Mouse (Mus musculus): ENCODE measurements around the gene Rsu1. TPM values are rescaled to one million over a fixed set of nuclear protein-coding genes. Genes with fewer than 3 reads are reported as not detected.

Gene Rsu1
- polyA plus RNA-seq, 1 experiment from 2014 or later = 120 TPM

DNA sequence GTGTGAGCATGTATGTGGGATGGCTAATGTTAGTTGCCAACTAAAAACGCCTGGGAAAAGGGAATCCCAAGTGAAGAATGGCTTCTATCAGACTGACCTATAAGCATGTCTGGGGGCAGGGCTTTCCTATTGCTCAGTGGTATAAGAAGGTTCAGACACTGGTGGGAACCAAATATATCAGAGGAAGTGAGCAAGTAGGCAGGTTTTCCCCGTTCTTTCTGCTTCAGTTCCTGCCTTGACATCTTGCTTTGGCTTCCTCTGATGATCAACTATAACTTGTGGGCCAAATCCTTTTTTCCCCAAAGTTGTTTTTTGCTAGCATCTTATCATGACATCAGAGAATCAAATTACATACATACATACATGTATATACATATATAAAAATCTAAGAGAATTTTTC, 51.1 kb downstream of the Rsu1 start:
- peaks cover 12% of the 10 kb centered on the region; the same call in 1 of the 2 replicates for H3K36me3 ChIP-seq
- H3K4me2 ChIP-seq = no peak overlapping the region
- no peaks in the 10 kb centered on the region for H3K27me3 ChIP-seq
- H3K4me1 ChIP-seq = no peaks in the 10 kb centered on the region
- no peak for ATAC-seq (ENCODE audit: insufficient number of reproducible peaks, low FRiP score, low TSS enrichment, low read depth)
- H3K27ac ChIP-seq = no peak overlapping the region
- 69% methylated on average over 2 of the region's 2 CpGs for WGBS
- no peak overlapping the region for H3K9ac ChIP-seq
- H3K9me3 ChIP-seq = no peaks in the 10 kb centered on the region
- H3K4me3 ChIP-seq = no peak overlapping the region

DNA sequence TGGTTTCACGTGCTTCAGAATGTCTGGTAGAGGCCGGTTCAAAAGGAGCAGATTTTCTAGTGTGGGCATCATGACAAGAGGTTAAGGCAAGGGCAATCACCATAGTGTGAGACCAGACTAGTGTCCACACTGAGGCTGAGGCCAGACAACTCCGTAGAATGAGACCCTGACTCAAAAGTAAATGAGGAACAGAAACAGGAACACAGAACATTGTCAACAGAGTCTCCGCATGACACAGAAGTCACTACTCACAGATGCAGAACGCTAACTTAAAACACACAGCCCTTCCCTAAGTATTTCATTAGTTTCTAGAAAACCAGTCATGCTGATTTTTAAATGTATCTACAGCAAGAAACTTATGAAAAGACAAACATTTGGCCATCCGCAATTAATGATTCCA, 53.1 kb downstream of the Rsu1 start:
- no peaks in the 10 kb centered on the region for H3K4me1 ChIP-seq
- 64% methylated on average over 6 of the region's 6 CpGs for WGBS
- H3K36me3 ChIP-seq = peaks cover 8% of the 10 kb centered on the region; the same call in 1 of the 2 replicates
- ATAC-seq (ENCODE audit: insufficient number of reproducible peaks, low FRiP score, low TSS enrichment, low read depth) = no peak
- H3K27me3 ChIP-seq = no peaks in the 10 kb centered on the region
- no peak overlapping the region for H3K4me2 ChIP-seq
- no peak overlapping the region for H3K9ac ChIP-seq
- H3K9me3 ChIP-seq = no peaks in the 10 kb centered on the region
- H3K4me3 ChIP-seq = no peak overlapping the region
- no peak overlapping the region for H3K27ac ChIP-seq

DNA sequence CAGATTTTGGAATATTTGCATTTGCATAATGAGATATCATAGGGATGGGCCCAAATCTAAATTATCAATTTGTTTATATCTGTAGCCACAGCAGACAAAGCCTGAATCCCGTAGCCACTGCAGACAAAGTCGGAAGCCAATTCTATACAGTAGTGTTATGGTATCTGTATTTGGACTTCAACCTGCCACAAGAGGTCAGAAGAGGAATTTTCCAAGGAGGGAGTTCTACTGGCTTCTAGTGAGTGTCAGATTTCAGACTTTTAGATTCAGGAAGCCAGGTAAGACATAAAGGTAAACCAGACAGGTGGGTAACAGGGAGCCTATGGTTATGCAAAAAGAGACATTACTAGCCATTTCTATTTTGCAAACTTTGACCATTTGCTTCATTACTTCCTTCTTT, 64.4 kb downstream of the Rsu1 start:
- Histone ChIP-seq H3K4me2 (no peak overlapping the region), H3K4me1 (no peaks in the 10 kb centered on the region), H3K27ac (no peak overlapping the region), H3K9ac (no peak overlapping the region), H3K9me3 (no peaks in the 10 kb centered on the region), H3K36me3 (peaks cover 3% of the 10 kb centered on the region; the same call in 1 of the 2 replicates), H3K4me3 (no peak overlapping the region), H3K27me3 (no peaks in the 10 kb centered on the region)
- 87% methylated on average over 2 of the region's 2 CpGs for WGBS
- no peak for ATAC-seq (ENCODE audit: insufficient number of reproducible peaks, low FRiP score, low TSS enrichment, low read depth)

DNA sequence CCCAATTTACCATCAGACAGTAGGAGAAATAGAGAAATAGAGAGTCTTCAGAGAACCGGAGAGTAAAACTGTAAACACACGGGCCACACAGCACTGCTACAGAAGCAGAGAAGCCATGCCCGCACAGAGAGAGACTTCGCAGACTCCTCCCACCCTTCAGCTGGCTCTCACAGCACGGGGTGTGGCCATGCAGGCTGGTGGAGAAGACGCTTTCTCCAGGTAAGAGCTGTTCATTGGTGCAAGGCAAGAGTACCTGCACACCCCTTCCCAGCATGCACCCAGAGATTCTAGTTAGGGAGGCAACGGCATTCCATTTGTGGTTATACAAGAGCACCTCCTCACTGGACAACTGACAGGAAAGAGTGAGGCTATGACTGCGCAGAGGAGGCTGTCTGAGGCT, 64.8 kb downstream of the Rsu1 start:
- Histone ChIP-seq H3K4me2 (no peak overlapping the region), H3K27ac (no peak overlapping the region), H3K9me3 (no peaks in the 10 kb centered on the region), H3K27me3 (no peaks in the 10 kb centered on the region), H3K4me3 (no peak overlapping the region), H3K9ac (no peak overlapping the region), H3K36me3 (peaks cover 3% of the 10 kb centered on the region; the same call in 1 of the 2 replicates), H3K4me1 (no peaks in the 10 kb centered on the region)
- WGBS = 61% methylated on average over 8 of the region's 8 CpGs
- ATAC-seq (ENCODE audit: insufficient number of reproducible peaks, low FRiP score, low TSS enrichment, low read depth) = no peak

DNA sequence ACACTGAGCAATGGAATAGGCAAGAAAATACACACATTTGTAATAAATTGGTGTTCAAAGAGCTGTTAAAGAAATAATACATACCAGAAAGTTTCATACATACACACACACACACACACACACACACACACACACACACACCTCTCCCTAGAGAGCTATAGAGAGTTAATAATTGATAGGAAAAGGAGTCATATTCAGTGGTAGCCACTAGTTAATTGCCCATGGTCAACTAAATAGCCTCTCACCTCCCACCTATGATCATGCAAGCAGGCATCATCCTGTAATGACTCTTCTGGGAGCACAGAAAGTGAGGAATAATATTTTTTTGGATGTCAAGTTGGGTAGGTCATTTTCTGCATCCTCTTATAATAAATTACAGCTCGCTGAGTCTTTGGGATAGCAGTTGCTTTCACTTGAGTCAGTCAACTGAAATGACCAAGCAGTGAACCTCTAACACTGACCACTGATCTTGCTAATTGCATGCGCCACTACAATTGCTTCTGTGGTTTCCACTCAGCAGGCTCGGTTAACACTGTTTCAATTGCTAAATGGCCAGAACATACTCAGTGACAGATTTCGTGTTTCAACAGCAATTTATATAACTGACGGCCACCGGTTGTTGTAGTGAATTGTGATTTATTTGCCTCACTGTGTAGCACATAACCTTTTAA, 68.3 kb downstream of the Rsu1 start:
- Histone ChIP-seq H3K4me2 (no peak overlapping the region), H3K27ac (no peak overlapping the region), H3K36me3 (peaks cover 3% of the 10 kb centered on the region; the same call in 1 of the 2 replicates), H3K4me3 (no peak overlapping the region), H3K9me3 (no peaks in the 10 kb centered on the region), H3K9ac (no peak overlapping the region), H3K27me3 (no peaks in the 10 kb centered on the region), H3K4me1 (no peaks in the 10 kb centered on the region)
- WGBS = 83% methylated on average over 6 of the region's 6 CpGs
- ATAC-seq (ENCODE audit: insufficient number of reproducible peaks, low FRiP score, low TSS enrichment, low read depth) = no peak

DNA sequence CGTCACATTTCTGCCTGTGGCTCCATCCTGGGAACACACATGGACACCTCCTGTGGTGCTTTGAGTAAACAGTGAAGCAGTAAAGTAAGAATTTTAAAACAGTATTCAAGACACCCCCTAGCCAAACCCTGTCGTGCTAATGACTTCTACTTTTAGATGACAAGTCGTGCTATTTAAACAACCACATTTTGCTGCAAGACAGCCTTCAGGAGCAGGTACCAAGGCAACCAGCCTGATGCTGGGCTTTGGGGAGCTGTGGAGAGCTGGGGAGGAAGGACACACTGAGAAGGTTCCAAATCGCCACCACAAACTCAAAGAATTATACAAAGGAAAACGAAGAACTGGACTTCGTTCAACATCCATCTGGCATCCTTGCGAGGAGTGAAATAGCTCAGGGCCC, 71.5 kb downstream of the Rsu1 start:
- no peak overlapping the region for H3K4me2 ChIP-seq
- no peaks in the 10 kb centered on the region for H3K27me3 ChIP-seq
- H3K36me3 ChIP-seq = peaks cover 3% of the 10 kb centered on the region; the same call in 1 of the 2 replicates
- ATAC-seq (ENCODE audit: insufficient number of reproducible peaks, low FRiP score, low TSS enrichment, low read depth) = no peak
- no peak overlapping the region for H3K4me3 ChIP-seq
- H3K9me3 ChIP-seq = no peaks in the 10 kb centered on the region
- H3K27ac ChIP-seq = no peak overlapping the region
- no peak overlapping the region for H3K9ac ChIP-seq
- WGBS = 51% methylated on average over 7 of the region's 7 CpGs
- H3K4me1 ChIP-seq = no peaks in the 10 kb centered on the region

DNA sequence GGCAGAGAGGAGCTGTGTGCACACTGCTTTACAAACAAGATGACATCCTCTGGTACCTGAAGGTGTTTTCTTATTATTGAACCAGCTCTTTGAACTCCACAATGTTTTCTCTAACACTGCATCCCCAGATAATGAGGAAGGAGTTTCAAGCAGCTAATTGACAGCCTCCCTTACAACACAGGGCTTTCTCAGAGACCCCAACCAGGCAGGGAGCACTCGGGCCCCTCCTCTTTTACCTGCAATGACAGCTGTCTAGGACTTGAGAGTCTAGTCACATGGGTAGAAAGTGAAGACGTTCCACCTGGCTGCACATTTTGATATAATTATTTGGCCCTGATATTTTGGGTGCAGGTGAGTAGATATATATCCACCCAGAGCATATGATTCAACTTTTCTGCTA, 72.2 kb downstream of the Rsu1 start:
- Histone ChIP-seq H3K9ac (no peak overlapping the region), H3K27ac (no peak overlapping the region), H3K9me3 (no peaks in the 10 kb centered on the region), H3K27me3 (no peaks in the 10 kb centered on the region), H3K36me3 (no peaks in the 10 kb centered on the region), H3K4me2 (no peak overlapping the region), H3K4me1 (no peaks in the 10 kb centered on the region), H3K4me3 (no peak overlapping the region)
- 57% methylated on average over 2 of the region's 2 CpGs for WGBS
- no peak for ATAC-seq (ENCODE audit: insufficient number of reproducible peaks, low FRiP score, low TSS enrichment, low read depth)

DNA sequence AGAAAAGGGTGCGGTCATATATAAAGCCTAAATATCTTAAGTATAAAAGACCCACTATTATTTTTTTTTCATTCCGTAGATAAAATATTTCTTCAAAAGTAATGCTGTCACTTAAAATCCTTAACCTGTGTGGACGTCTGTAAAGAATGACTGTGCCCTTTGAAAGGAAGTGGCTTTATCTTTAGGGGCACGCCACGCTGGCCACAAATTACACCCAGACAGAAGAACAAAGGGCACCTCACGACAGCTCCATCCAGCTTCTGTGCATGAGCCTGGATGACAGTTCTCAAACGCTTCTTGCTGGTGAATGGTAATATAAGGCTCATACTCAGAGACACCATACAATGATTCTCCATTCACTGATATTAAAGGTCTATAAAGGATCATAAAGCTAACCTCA, 75.7 kb downstream of the Rsu1 start:
- Histone ChIP-seq H3K9ac (no peak overlapping the region), H3K27ac (no peak overlapping the region), H3K9me3 (no peaks in the 10 kb centered on the region), H3K4me3 (no peak overlapping the region), H3K4me2 (no peak overlapping the region), H3K36me3 (no peaks in the 10 kb centered on the region), H3K27me3 (no peaks in the 10 kb centered on the region), H3K4me1 (no peaks in the 10 kb centered on the region)
- ATAC-seq (ENCODE audit: insufficient number of reproducible peaks, low FRiP score, low TSS enrichment, low read depth) = no peak
- 70% methylated on average over 7 of the region's 7 CpGs for WGBS

DNA sequence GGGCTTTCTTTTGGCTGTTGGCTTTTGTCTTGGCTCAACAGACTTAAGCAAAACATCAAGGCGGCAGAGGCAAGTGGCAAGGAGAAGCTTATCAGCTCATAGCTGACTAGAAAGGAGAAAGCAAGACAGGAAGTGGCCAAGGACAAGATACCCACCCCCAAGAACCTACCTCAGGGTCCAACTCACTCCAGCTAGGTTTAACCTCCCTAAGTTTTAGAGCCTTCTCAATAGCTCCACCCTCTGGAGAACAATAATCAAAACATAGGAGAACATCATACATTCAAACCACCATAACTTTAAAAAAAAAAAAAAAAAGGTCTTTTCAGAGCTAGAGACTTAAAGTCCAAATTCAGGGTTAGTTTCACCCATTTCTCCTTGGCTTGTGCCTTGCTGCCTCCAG, 79.1 kb downstream of the Rsu1 start:
- Histone ChIP-seq H3K9me3 (no peaks in the 10 kb centered on the region), H3K9ac (no peak overlapping the region), H3K36me3 (no peaks in the 10 kb centered on the region), H3K4me2 (no peak overlapping the region), H3K4me1 (no peaks in the 10 kb centered on the region), H3K4me3 (no peak overlapping the region), H3K27ac (no peak overlapping the region), H3K27me3 (no peaks in the 10 kb centered on the region)
- WGBS = 89% methylated on average over 1 of the region's 1 CpGs
- ATAC-seq (ENCODE audit: insufficient number of reproducible peaks, low FRiP score, low TSS enrichment, low read depth) = no peak

DNA sequence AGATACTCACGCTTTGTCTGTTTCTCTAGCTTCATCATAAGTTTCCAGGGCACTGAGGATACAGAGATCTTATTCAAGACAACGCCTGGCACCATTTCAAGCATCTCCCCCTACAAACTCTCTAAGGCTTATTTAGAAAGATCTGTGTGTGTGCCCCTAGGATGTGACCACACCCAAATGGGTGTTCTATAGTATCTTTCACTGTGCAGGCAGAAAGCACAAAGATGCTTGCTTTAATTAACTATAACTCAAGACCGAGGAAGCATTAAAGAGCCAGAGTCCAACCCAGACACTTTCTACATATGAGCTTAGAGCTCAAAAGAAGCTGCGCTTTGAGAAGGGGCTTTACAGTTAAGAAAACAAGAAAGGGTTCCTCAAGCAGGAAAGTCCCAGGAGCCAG, 80.4 kb downstream of the Rsu1 start:
- H3K4me1 ChIP-seq = no peaks in the 10 kb centered on the region
- WGBS = 79% methylated on average over 4 of the region's 4 CpGs
- no peak overlapping the region for H3K4me3 ChIP-seq
- no peaks in the 10 kb centered on the region for H3K9me3 ChIP-seq
- H3K27me3 ChIP-seq = no peaks in the 10 kb centered on the region
- H3K36me3 ChIP-seq = no peaks in the 10 kb centered on the region
- H3K9ac ChIP-seq = no peak overlapping the region
- H3K27ac ChIP-seq = no peak overlapping the region
- H3K4me2 ChIP-seq = no peak overlapping the region
- ATAC-seq (ENCODE audit: insufficient number of reproducible peaks, low FRiP score, low TSS enrichment, low read depth) = no peak

DNA sequence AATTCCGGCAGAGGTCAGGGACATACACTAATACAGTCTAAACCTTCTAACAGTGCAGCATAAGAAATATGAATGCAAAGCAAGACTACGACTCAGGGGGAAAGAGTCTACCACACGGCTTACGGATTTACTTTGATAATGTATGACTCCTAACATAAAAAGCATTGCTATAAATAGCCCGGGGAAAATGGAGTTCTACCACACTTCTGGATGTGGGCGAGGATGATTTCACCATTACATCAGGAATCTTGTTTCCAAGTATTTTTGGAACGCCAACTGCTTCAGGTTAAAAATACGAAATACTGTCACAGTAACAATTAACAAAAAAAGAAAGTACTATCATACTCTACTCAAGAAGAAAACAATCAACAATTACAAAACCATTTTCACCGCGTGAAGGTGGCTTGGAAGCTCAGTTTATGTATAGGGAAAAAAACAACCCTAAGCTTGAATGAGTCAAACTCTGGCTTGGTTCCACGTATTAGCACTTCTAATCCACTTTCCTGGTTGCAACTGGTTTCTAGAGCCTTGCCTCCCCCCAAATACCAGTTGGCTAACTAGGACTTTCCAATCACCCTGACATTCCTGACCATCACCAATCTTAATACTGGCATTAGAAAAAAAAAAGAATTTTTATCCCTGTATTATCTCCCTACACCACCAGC, 82.3 kb downstream of the Rsu1 start:
- Histone ChIP-seq H3K27ac (no peak overlapping the region), H3K4me1 (no peaks in the 10 kb centered on the region), H3K36me3 (no peaks in the 10 kb centered on the region), H3K9me3 (no peaks in the 10 kb centered on the region), H3K4me2 (no peak overlapping the region), H3K4me3 (no peak overlapping the region), H3K9ac (no peak overlapping the region), H3K27me3 (no peaks in the 10 kb centered on the region)
- no peak for ATAC-seq (ENCODE audit: insufficient number of reproducible peaks, low FRiP score, low TSS enrichment, low read depth)
- WGBS = 76% methylated on average over 11 of the region's 11 CpGs

DNA sequence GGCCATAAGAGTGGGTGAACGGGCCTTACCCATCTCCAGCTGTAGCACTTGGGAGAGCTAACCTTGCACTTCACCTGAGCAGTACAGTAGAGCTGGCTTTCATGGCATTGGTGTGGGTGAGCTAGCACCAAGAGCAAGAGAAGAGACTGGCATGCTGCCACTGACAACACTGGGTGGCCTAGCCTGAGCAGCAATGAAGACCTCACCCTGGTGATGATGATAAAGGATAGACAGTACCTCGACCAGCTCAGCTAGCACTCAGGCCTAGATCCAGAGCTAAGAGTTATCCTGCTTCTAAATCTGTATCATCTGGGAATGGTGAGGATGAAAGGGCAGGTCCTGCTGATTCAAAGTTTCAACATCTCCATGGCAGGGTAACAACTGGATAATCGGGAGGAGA, 88.1 kb downstream of the Rsu1 start:
- Histone ChIP-seq H3K27ac (no peak overlapping the region), H3K9ac (no peak overlapping the region), H3K4me2 (no peak overlapping the region), H3K4me3 (no peak overlapping the region), H3K4me1 (no peaks in the 10 kb centered on the region), H3K27me3 (no peaks in the 10 kb centered on the region), H3K36me3 (no peaks in the 10 kb centered on the region), H3K9me3 (no peaks in the 10 kb centered on the region)
- WGBS = 83% methylated on average over 3 of the region's 3 CpGs
- peak; percentile 30; the same call in 1 of the 2 replicates for ATAC-seq (ENCODE audit: insufficient number of reproducible peaks, low FRiP score, low TSS enrichment, low read depth)
